Mouse (Mus musculus) splenic B cell, adult 2 months (primary cell): ENCODE measurements around the gene Agap2.

Experiments used
- DNase-seq: peaks from one replicate; pipeline ENCODE4 v3.0.0-alpha.2; 2011; ENCODE audit warnings: low read depth, low spot score
- H3K27me3 ChIP-seq: 2 replicates; pipeline ENCODE4 v1.6.1; 2012; ENCODE audit warnings: mild to moderate bottlenecking, low read length, moderate library complexity, mixed read lengths; ENCODE audit not compliant: control insufficient read depth, poor library complexity, insufficient read depth, severe bottlenecking
- H3K36me3 ChIP-seq: 2 replicates; pipeline ENCODE4 v1.6.1; 2012; ENCODE audit warnings: mild to moderate bottlenecking, low read length, moderate library complexity, mixed read lengths; ENCODE audit not compliant: control insufficient read depth, poor library complexity, insufficient read depth, severe bottlenecking

Agap2 gene

GRCm38 (mm10) chr10:127078001-127078676 is 3.1 kb downstream of the Agap2 start:
- peaks cover 13% of the 10 kb centered on the region for H3K36me3 ChIP-seq
- no peaks in the 10 kb centered on the region for H3K27me3 ChIP-seq
- no peak for DNase-seq

- peaks cover 13% of the 10 kb centered on the region for H3K36me3 ChIP-seq
- DNase-seq: no peak
- H3K27me3 ChIP-seq: no peaks in the 10 kb centered on the region
These were observed 3.8 kb downstream of the Agap2 start for GRCm38 (mm10) chr10:127078677-127079575.

GRCm38 (mm10) chr10:127079665-127080391 is 4.7 kb downstream of the Agap2 start:
- peaks cover 13% of the 10 kb centered on the region for H3K36me3 ChIP-seq
- H3K27me3 ChIP-seq: no peaks in the 10 kb centered on the region
- DNase-seq: no peak

GRCm38 (mm10) chr10:127080901-127081780 is 6.1 kb downstream of the Agap2 start:
- Histone ChIP-seq H3K27me3 (no peaks in the 10 kb centered on the region), H3K36me3 (peaks cover 13% of the 10 kb centered on the region)
- no peak for DNase-seq

GRCm38 (mm10) chr10:127081996-127082620 is 7.0 kb downstream of the Agap2 start:
- H3K27me3 ChIP-seq: no peaks in the 10 kb centered on the region
- DNase-seq: no peak

GRCm38 (mm10) chr10:127083292-127083914 is 8.3 kb downstream of the Agap2 start:
- no peak for DNase-seq
- H3K36me3 ChIP-seq: peaks cover 18% of the 10 kb centered on the region
- H3K27me3 ChIP-seq: no peaks in the 10 kb centered on the region

More at GRCm38 (mm10) chr10:127081996-127082620, 7.0 kb downstream of the Agap2 start:
- H3K36me3 ChIP-seq: peaks cover 13% of the 10 kb centered on the region

- H3K27me3 ChIP-seq: no peaks in the 10 kb centered on the region
- no peak for DNase-seq
- H3K36me3 ChIP-seq: peaks cover 18% of the 10 kb centered on the region
These were observed 8.8 kb downstream of the Agap2 start for GRCm38 (mm10) chr10:127083915-127084306.

GRCm38 (mm10) chr10:127085052-127085451 is 10.0 kb downstream of the Agap2 start:
- H3K36me3 ChIP-seq: peaks cover 16% of the 10 kb centered on the region
- no peaks in the 10 kb centered on the region for H3K27me3 ChIP-seq
- no peak for DNase-seq

- H3K36me3 ChIP-seq: peaks cover 18% of the 10 kb centered on the region
- H3K27me3 ChIP-seq: no peaks in the 10 kb centered on the region
- DNase-seq: no peak
These were observed 10.5 kb downstream of the Agap2 start for GRCm38 (mm10) chr10:127085633-127086032.

GRCm38 (mm10) chr10:127090560-127091411 is 15.7 kb downstream of the Agap2 start:
- Histone ChIP-seq H3K36me3 (peaks cover 21% of the 10 kb centered on the region), H3K27me3 (no peaks in the 10 kb centered on the region)
- DNase-seq: no peak

GRCm38 (mm10) chr10:127091507-127092396 is 16.7 kb downstream of the Agap2 start:
- DNase-seq: no peak
- Histone ChIP-seq H3K27me3 (no peaks in the 10 kb centered on the region), H3K36me3 (peaks cover 22% of the 10 kb centered on the region)

- DNase-seq: no peak
- Histone ChIP-seq H3K27me3 (no peaks in the 10 kb centered on the region), H3K36me3 (peaks cover 20% of the 10 kb centered on the region)
These were observed 17.7 kb downstream of the Agap2 start for GRCm38 (mm10) chr10:127092742-127093141.
